Mouse (Mus musculus): ENCODE measurements around the gene 4930438A08Rik. TPM values are rescaled to one million over a fixed set of nuclear protein-coding genes. Genes with fewer than 3 reads are reported as not detected.

Gene 4930438A08Rik
- polyA plus RNA-seq, 1 experiment from 2014 or later, result not detected

- H3K9ac ChIP-seq (ENCODE audit: low read length), result peak overlapping the region; percentile 48; the same call in 1 of the 2 replicates
- no peak overlapping the region for H3K27ac ChIP-seq (ENCODE audit: low read depth, low read length)
- H3K9me3 ChIP-seq (ENCODE audit: control insufficient read depth, low read length), result no peaks in the 10 kb centered on the region
- DNase-seq (ENCODE audit: low spot score, missing footprints) (peak; percentile 95), ATAC-seq (ENCODE audit: low FRiP score) (peak; percentile 87)
- no peaks in the 10 kb centered on the region for H3K4me1 ChIP-seq (ENCODE audit: control insufficient read depth, insufficient read depth, low read length)
- 1% methylated on average over 37 of the region's 37 CpGs for WGBS
- peak overlapping the region; percentile 61 for H3K4me2 ChIP-seq
- no peaks in the 10 kb centered on the region for H3K27me3 ChIP-seq (ENCODE audit: control insufficient read depth, insufficient read depth, low read length)
- H3K36me3 ChIP-seq (ENCODE audit: control insufficient read depth, insufficient read depth, low read length), result no peaks in the 10 kb centered on the region
- peak overlapping the region; percentile 39 for H3K4me3 ChIP-seq (ENCODE audit: low read depth, low read length)
Observed at GRCm38 (mm10) chr11:58238840-58239791, 35.5 kb upstream of the 4930438A08Rik start.

DNA sequence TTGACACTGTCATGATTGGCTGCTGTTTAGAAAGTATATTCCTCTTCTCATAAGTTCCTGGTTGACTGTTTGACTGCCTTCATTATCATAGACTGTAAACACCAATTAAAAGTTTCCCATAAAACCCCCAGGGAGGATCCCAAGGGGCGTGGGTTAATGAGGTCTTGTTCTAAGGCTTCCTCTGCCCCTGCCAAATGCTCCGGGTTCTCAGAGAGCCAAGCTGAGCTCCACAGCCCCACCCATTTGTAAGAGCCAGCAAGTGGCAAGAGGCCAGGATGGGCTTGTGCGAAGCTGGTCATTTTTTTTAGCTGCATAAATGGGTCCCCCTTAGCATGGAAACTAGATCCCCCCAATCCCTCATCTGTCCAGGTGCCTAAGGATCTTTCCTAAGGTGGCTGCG is 27.3 kb upstream of the 4930438A08Rik start:
- ATAC-seq (ENCODE audit: low FRiP score), result no peak
- DNase-seq (ENCODE audit: low spot score, missing footprints), result no peak
- no peak overlapping the region for H3K9ac ChIP-seq (ENCODE audit: low read length)
- no peaks in the 10 kb centered on the region for H3K4me1 ChIP-seq (ENCODE audit: control insufficient read depth, insufficient read depth, low read length)
- H3K27ac ChIP-seq (ENCODE audit: low read depth, low read length), result no peak overlapping the region
- no peak overlapping the region for H3K4me2 ChIP-seq
- WGBS, result 69% methylated on average over 4 of the region's 4 CpGs
- H3K27me3 ChIP-seq (ENCODE audit: control insufficient read depth, insufficient read depth, low read length), result no peaks in the 10 kb centered on the region
- no peak overlapping the region for H3K4me3 ChIP-seq (ENCODE audit: low read depth, low read length)
- no peaks in the 10 kb centered on the region for H3K9me3 ChIP-seq (ENCODE audit: control insufficient read depth, low read length)
- H3K36me3 ChIP-seq (ENCODE audit: control insufficient read depth, insufficient read depth, low read length), result no peaks in the 10 kb centered on the region

DNA sequence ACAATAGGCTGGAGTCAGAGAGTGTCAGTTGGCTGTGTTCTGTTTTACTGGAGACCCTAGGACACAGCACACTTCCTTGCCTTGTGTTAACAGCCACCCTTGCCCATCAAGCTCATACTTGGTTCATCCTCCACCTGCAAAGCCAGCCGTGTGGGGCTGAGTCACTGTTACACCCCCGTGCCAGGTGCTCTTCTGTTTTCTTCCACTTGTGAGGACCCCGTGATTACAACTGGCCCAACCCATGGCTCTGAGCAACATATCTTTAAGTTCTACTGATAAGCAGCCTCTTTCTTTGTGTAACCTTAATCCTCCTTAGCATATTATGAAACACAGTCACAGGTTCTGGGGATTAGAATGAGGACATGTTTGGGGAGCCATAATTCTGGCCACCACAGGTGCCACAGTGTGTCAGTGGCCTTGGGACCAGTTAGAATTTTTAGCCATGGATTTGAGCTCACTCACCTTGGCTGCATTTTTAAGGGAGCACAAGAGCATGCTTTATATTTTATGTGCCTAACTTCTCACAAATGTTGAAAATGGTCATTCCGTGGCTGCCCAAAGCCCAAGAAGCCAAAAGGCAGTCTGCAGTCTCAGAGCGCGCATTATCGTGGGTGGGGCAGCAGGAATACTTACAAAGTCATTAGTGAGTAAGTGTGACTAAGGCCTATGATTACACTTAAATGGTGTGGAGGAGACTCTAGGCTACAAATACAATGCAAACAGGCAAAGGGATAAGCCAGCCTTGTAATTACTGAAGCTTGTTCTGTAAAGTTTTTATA is 25.2 kb upstream of the 4930438A08Rik start:
- no peak for ATAC-seq (ENCODE audit: low FRiP score)
- no peak overlapping the region for H3K4me3 ChIP-seq (ENCODE audit: low read depth, low read length)
- no peaks in the 10 kb centered on the region for H3K9me3 ChIP-seq (ENCODE audit: control insufficient read depth, low read length)
- H3K4me2 ChIP-seq, result no peak overlapping the region
- no peaks in the 10 kb centered on the region for H3K36me3 ChIP-seq (ENCODE audit: control insufficient read depth, insufficient read depth, low read length)
- no peak for DNase-seq (ENCODE audit: low spot score, missing footprints)
- WGBS, result 82% methylated on average over 7 of the region's 7 CpGs
- no peak overlapping the region for H3K9ac ChIP-seq (ENCODE audit: low read length)
- H3K27me3 ChIP-seq (ENCODE audit: control insufficient read depth, insufficient read depth, low read length), result no peaks in the 10 kb centered on the region
- H3K4me1 ChIP-seq (ENCODE audit: control insufficient read depth, insufficient read depth, low read length), result no peaks in the 10 kb centered on the region
- no peak overlapping the region for H3K27ac ChIP-seq (ENCODE audit: low read depth, low read length)

DNA sequence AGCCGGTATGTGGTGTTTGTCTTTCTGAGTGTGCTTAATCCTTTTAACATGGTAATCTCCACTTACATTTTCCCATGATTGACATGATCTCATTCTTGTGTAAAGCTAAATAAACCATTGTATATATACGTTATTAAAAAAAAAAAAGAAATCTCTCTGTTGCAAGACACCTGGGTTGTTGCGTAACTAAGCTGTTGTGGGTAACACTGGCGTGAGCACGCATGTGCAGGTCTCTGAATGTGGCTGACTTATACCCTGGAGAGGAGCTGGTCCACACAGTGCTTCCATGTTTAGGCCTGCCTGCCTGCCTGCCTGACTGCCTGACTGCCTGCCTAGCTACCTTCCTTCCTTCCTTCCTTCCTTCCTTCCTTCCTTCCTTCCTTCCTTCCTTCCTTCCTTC is 24.0 kb upstream of the 4930438A08Rik start:
- 69% methylated on average over 5 of the region's 5 CpGs for WGBS
- no peaks in the 10 kb centered on the region for H3K27me3 ChIP-seq (ENCODE audit: control insufficient read depth, insufficient read depth, low read length)
- ATAC-seq (ENCODE audit: low FRiP score), result no peak

DNA sequence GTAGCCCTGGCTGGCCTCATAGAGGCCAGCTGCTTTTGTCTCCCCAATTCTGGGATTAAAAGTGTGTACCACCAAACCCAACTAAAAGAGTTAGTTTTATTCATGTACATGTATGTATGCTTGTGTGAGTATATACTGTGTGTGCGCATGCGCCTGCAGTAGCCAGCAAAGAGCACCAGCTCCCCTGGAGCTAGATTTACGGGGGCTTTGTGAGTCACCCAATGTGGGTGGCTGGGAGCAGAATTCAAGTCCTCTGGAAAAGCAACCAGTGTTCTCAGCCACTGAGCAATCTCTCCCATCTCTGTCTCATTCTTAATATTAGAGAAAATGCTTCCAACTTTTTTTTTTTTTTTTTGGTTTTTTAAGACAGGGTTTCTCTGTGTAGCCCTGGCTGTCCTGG is 20.2 kb upstream of the 4930438A08Rik start:
- no peak overlapping the region for H3K9ac ChIP-seq (ENCODE audit: low read length)
- no peaks in the 10 kb centered on the region for H3K4me1 ChIP-seq (ENCODE audit: control insufficient read depth, insufficient read depth, low read length)
- no peak overlapping the region for H3K27ac ChIP-seq (ENCODE audit: low read depth, low read length)
- H3K36me3 ChIP-seq (ENCODE audit: control insufficient read depth, insufficient read depth, low read length), result no peaks in the 10 kb centered on the region
- H3K9me3 ChIP-seq (ENCODE audit: control insufficient read depth, low read length), result no peaks in the 10 kb centered on the region
- H3K27me3 ChIP-seq (ENCODE audit: control insufficient read depth, insufficient read depth, low read length), result no peaks in the 10 kb centered on the region
- H3K4me3 ChIP-seq (ENCODE audit: low read depth, low read length), result no peak overlapping the region
- no peak overlapping the region for H3K4me2 ChIP-seq
- 90% methylated on average over 3 of the region's 3 CpGs for WGBS
- no peak for ATAC-seq (ENCODE audit: low FRiP score)
- no peak for DNase-seq (ENCODE audit: low spot score, missing footprints)

More for the DNA sequence above, 24.0 kb upstream of the 4930438A08Rik start:
- no peak overlapping the region for H3K27ac ChIP-seq (ENCODE audit: low read depth, low read length)
- no peak overlapping the region for H3K9ac ChIP-seq (ENCODE audit: low read length)
- DNase-seq (ENCODE audit: low spot score, missing footprints), result no peak
- H3K9me3 ChIP-seq (ENCODE audit: control insufficient read depth, low read length), result no peaks in the 10 kb centered on the region
- H3K36me3 ChIP-seq (ENCODE audit: control insufficient read depth, insufficient read depth, low read length), result no peaks in the 10 kb centered on the region
- no peak overlapping the region for H3K4me3 ChIP-seq (ENCODE audit: low read depth, low read length)
- H3K4me1 ChIP-seq (ENCODE audit: control insufficient read depth, insufficient read depth, low read length), result no peaks in the 10 kb centered on the region
- H3K4me2 ChIP-seq, result no peak overlapping the region

DNA sequence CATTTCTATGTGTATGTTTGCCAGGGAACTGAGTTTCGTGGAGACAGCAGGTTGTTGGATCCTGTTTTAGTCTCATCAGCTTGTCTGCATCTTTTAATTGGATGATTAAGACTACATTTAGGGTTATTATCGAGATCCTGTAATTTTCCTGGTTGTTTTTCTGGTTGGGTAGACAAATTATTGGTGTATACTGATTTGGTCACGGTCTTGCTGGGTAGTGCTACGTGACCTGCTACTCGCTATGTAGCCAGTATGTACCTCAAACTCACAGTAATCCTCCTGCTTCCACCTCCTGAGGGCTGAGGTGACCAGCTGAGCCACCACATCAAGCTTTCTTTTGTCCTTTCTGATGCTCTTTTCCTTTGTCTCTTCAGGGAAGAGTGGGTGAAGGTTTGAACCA is 16.8 kb upstream of the 4930438A08Rik start:
- H3K4me3 ChIP-seq (ENCODE audit: low read depth, low read length), result no peak overlapping the region
- no peaks in the 10 kb centered on the region for H3K9me3 ChIP-seq (ENCODE audit: control insufficient read depth, low read length)
- DNase-seq (ENCODE audit: low spot score, missing footprints) (no peak), ATAC-seq (ENCODE audit: low FRiP score) (no peak)
- no peak overlapping the region for H3K9ac ChIP-seq (ENCODE audit: low read length)
- no peaks in the 10 kb centered on the region for H3K36me3 ChIP-seq (ENCODE audit: control insufficient read depth, insufficient read depth, low read length)
- H3K4me2 ChIP-seq, result no peak overlapping the region
- H3K27me3 ChIP-seq (ENCODE audit: control insufficient read depth, insufficient read depth, low read length), result no peaks in the 10 kb centered on the region
- H3K4me1 ChIP-seq (ENCODE audit: control insufficient read depth, insufficient read depth, low read length), result no peaks in the 10 kb centered on the region
- WGBS, result 86% methylated on average over 5 of the region's 5 CpGs
- no peak overlapping the region for H3K27ac ChIP-seq (ENCODE audit: low read depth, low read length)

DNA sequence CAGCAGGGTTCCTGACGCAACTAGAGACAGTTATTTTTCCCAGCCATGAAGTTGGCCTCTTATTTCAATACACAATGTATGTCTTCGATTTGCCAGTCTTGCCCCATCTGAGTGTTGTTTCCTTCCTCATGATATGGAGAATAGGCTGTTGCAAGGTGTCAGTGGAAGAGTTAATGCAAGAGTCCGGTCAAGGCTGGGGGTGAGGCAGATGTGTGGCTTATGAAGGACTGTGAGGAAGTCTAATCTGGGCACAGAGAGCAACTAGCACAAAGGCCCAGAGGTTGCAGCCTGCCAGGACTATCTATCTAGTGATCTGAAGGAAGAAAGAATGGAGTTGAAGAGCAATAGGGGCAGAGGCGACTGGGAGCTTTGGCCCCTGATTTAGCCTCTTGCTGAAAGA is 14.4 kb upstream of the 4930438A08Rik start:
- no peak overlapping the region for H3K4me3 ChIP-seq (ENCODE audit: low read depth, low read length)
- no peak overlapping the region for H3K27ac ChIP-seq (ENCODE audit: low read depth, low read length)
- H3K36me3 ChIP-seq (ENCODE audit: control insufficient read depth, insufficient read depth, low read length), result no peaks in the 10 kb centered on the region
- no peaks in the 10 kb centered on the region for H3K27me3 ChIP-seq (ENCODE audit: control insufficient read depth, insufficient read depth, low read length)
- WGBS, result 93% methylated on average over 4 of the region's 4 CpGs
- no peaks in the 10 kb centered on the region for H3K4me1 ChIP-seq (ENCODE audit: control insufficient read depth, insufficient read depth, low read length)
- DNase-seq (ENCODE audit: low spot score, missing footprints) (no peak), ATAC-seq (ENCODE audit: low FRiP score) (no peak)
- H3K9ac ChIP-seq (ENCODE audit: low read length), result no peak overlapping the region
- H3K9me3 ChIP-seq (ENCODE audit: control insufficient read depth, low read length), result no peaks in the 10 kb centered on the region
- H3K4me2 ChIP-seq, result no peak overlapping the region

- no peaks in the 10 kb centered on the region for H3K36me3 ChIP-seq (ENCODE audit: control insufficient read depth, insufficient read depth, low read length)
- H3K4me2 ChIP-seq, result no peak overlapping the region
- no peaks in the 10 kb centered on the region for H3K4me1 ChIP-seq (ENCODE audit: control insufficient read depth, insufficient read depth, low read length)
- H3K27me3 ChIP-seq (ENCODE audit: control insufficient read depth, insufficient read depth, low read length), result no peaks in the 10 kb centered on the region
- no peak overlapping the region for H3K9ac ChIP-seq (ENCODE audit: low read length)
- no peak overlapping the region for H3K27ac ChIP-seq (ENCODE audit: low read depth, low read length)
- no peaks in the 10 kb centered on the region for H3K9me3 ChIP-seq (ENCODE audit: control insufficient read depth, low read length)
- DNase-seq (ENCODE audit: low spot score, missing footprints) (no peak), ATAC-seq (ENCODE audit: low FRiP score) (no peak)
- no peak overlapping the region for H3K4me3 ChIP-seq (ENCODE audit: low read depth, low read length)
- 82% methylated on average over 4 of the region's 4 CpGs for WGBS
Observed at GRCm38 (mm10) chr11:58261826-58262225, 12.8 kb upstream of the 4930438A08Rik start.

DNA sequence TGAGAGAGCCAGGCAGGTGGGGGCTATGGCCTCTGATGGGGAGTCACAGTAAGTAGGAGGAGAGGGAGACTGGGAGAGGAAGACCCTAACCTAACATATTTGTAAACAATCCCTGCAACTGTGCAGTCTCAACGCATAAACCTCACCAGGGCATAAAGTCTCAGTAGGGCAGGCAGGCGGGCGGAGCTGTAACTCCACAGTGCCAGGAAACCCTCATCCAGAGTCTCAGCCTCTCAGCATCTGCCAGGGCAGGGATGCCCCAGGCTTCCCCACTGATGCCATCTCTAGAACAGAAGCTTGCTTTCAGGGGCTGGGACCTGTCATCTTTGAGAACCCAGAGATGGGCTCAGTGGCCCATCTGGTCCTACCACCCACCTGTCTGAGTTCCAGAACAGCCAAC is 12.3 kb upstream of the 4930438A08Rik start:
- 75% methylated on average over 3 of the region's 3 CpGs for WGBS
- Histone ChIP-seq H3K4me1 (ENCODE audit: control insufficient read depth, insufficient read depth, low read length) (no peaks in the 10 kb centered on the region), H3K27ac (ENCODE audit: low read depth, low read length) (no peak overlapping the region), H3K4me2 (no peak overlapping the region), H3K9ac (ENCODE audit: low read length) (no peak overlapping the region), H3K36me3 (ENCODE audit: control insufficient read depth, insufficient read depth, low read length) (no peaks in the 10 kb centered on the region), H3K27me3 (ENCODE audit: control insufficient read depth, insufficient read depth, low read length) (no peaks in the 10 kb centered on the region), H3K4me3 (ENCODE audit: low read depth, low read length) (no peak overlapping the region), H3K9me3 (ENCODE audit: control insufficient read depth, low read length) (no peaks in the 10 kb centered on the region)
- DNase-seq (ENCODE audit: low spot score, missing footprints) (no peak), ATAC-seq (ENCODE audit: low FRiP score) (no peak)
